8 mouse cellular contexts compared by ENCODE assay signal in the genomic region with DNA sequence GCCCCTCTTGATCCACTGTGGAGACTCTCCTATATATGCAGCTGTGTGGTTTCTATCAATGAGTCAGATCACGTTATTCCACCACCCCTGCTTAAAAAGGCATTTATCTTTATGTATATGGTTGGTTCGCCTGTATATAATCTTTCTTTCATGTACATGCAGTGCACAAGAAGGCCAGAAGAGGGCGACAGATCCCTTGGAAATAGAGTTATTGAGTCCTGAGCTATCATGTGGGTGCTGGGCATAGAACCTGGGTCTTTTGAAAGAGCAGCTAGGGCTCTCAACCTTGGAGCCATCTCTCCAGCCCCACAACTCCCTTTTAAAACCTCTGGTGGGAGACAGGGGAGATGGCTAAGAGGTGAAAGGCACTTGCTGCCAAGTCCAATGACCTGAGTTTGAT. TPM values are rescaled to one million over a fixed set of nuclear protein-coding genes. Genes with fewer than 3 reads are reported as not detected.
DNase-seq lines count a peak whose midpoint lies in the region; ATAC-seq lines count a peak whose summit lies in the region.

No protein-coding gene starts in this region.

- H3K4me3 ChIP-seq in liver, embryonic 11.5 days (ENCODE audit: low read depth, low read length) = no peak overlapping the region

- H3K4me1 ChIP-seq in liver, embryonic 11.5 days (replicated peaks; ENCODE audit: control insufficient read depth, insufficient read depth, low read length) = no peaks in the 10 kb centered on the region

- H3K9ac ChIP-seq in liver, embryonic 11.5 days (ENCODE audit: low read depth, low read length) = no peak overlapping the region

- H3K9me3 ChIP-seq in liver, embryonic 11.5 days (ENCODE audit: control insufficient read depth, low read length) = no peaks in the 10 kb centered on the region

- no peak for ATAC-seq in liver, embryonic 11.5 days (replicated peaks; ENCODE audit: low FRiP score)

- no peak overlapping the region for H3K27ac ChIP-seq in liver, embryonic 11.5 days (ENCODE audit: low read depth, low read length)

- no peak overlapping the region for H3K4me2 ChIP-seq in liver, embryonic 11.5 days

- no peaks in the 10 kb centered on the region for H3K27me3 ChIP-seq in liver, embryonic 11.5 days (replicated peaks; ENCODE audit: control insufficient read depth, insufficient read depth, low read length)

- no peaks in the 10 kb centered on the region for H3K36me3 ChIP-seq in liver, embryonic 11.5 days (ENCODE audit: control insufficient read depth, insufficient read depth, low read length)

- DNase-seq in adrenal gland, postnatal 14 days = peak; percentile 27
- DNase-seq in adrenal gland, adult 8-10 months = no peak
- peak; percentile 21 for DNase-seq in liver
- DNase-seq in liver, embryonic 11.5 days (ENCODE audit: low spot score) = no peak
- peak; percentile 24 for DNase-seq in c-Kit-positive CD71-positive TER-119-positive erythroid progenitor cells, embryonic 14.5 days (ENCODE audit: low spot score)
- peak; percentile 11 for DNase-seq in spleen, adult 12 weeks (ENCODE audit: low spot score)
- DNase-seq in left cerebral cortex, adult 9 months (ENCODE audit: low spot score in 2 of 2) = no peak
- no peak for DNase-seq in gastrocnemius, postnatal 4 days (ENCODE audit: low spot score in 2 of 2)

- WGBS in liver, embryonic 11.5 days = 20% methylated on average over 3 of the region's 3 CpGs

RNA-seq across cellular contexts. Expression of gene Hsbp1, which starts 32.9 kb away (rescaled TPM):
- total RNA-seq in adrenal gland, postnatal 14 days (2021) = 160 and 163 TPM in 2 replicates
- total RNA-seq in adrenal gland, adult 8-10 months (2022) = 100 to 1,000 TPM; 183 to 208 (median 201) TPM
- polyA plus RNA-seq in liver, embryonic 11.5 days (2014; fragmentation: Nextera tagmentation; extraction: Ambion mirVana) = 170 and 177 TPM in 2 replicates
- total RNA-seq in gastrocnemius, postnatal 4 days (2021) = 100 to 1,000 TPM; 173 to 200 TPM

Comparison
In these comparisons a context has a peak if more than half of its experiments do, and no peak if none do; other contexts are left out.
1. DNase-seq: peak in adrenal gland, postnatal 14 days (single experiment), liver (single experiment), c-Kit-positive CD71-positive TER-119-positive erythroid progenitor cells, embryonic 14.5 days (single experiment) and spleen, adult 12 weeks (single experiment); none in adrenal gland, adult 8-10 months (single experiment), liver, embryonic 11.5 days (single experiment), left cerebral cortex, adult 9 months (0 of 2) and gastrocnemius, postnatal 4 days (0 of 2).